Mouse (Mus musculus) G1E (cell line): ENCODE results near the gene Pramef12. TPM values are rescaled to one million over a fixed set of nuclear protein-coding genes. Genes with fewer than 3 reads are reported as not detected.

Experiments used
- ATAC-seq: 2 replicates; pipeline ENCODE4 v1.8.0; 2016; ENCODE audit warnings: mild to moderate bottlenecking; ENCODE audit not compliant: insufficient number of reproducible peaks, poor library complexity, low FRiP score, severe bottlenecking; ENCODE audit errors: extremely low read depth
- DNase-seq: peaks from one replicate; pipeline ENCODE4 v3.0.0; 2012; ENCODE audit warnings: low spot score
- H3K27me3 ChIP-seq: 2 replicates; pipeline ENCODE4 v1.6.1; 2012; ENCODE audit warnings: mild to moderate bottlenecking, low read length, inconsistent platforms; ENCODE audit not compliant: insufficient read depth
- H3K36me3 ChIP-seq: replicated peaks from 2 replicates; pipeline ENCODE3; 2012; ENCODE audit warnings: mild to moderate bottlenecking, inconsistent platforms
- H3K4me1 ChIP-seq: 2 replicates; pipeline ENCODE4 v1.6.1; 2012; ENCODE audit warnings: low read depth, low read length, inconsistent platforms, mixed read lengths; ENCODE audit not compliant: insufficient read depth
- H3K4me3 ChIP-seq: 2 replicates; pipeline ENCODE4 v1.5.1; 2012; ENCODE audit warnings: low read depth, mild to moderate bottlenecking, inconsistent platforms, low read length, moderate library complexity, mixed read lengths
- H3K9me3 ChIP-seq: replicated peaks from 2 replicates; pipeline ENCODE4 v1.6.1; 2012; ENCODE audit warnings: inconsistent platforms
- CTCF ChIP-seq: IDR thresholded peaks from 2 replicates; pipeline ENCODE4 v1.5.1; 2012; ENCODE audit warnings: low read depth, low read length, inconsistent platforms, mixed read lengths
- GATA1 ChIP-seq: IDR thresholded peaks from 2 replicates; pipeline ENCODE4 v1.6.1; 2012; ENCODE audit warnings: borderline replicate concordance, low read length, inconsistent platforms, mixed read lengths
- GATA2 ChIP-seq: IDR thresholded peaks from 2 replicates; pipeline ENCODE4 v1.6.1; 2012; ENCODE audit warnings: low read depth, low read length, inconsistent platforms, borderline replicate concordance
- POLR2AphosphoS5 ChIP-seq: IDR thresholded peaks from 2 replicates; pipeline ENCODE4 v1.6.1; 2012; ENCODE audit warnings: low read depth, low read length, inconsistent platforms; ENCODE audit not compliant: insufficient replicate concordance
- TAL1 ChIP-seq: conservative IDR thresholded peaks from 2 replicates; pipeline ENCODE4 v1.6.1; 2012; ENCODE audit warnings: low read depth, low read length, inconsistent platforms, mixed read lengths
- polyA plus RNA-seq: library from polyadenylated mRNA; stranded (reverse); fragments of >175 nt; gene quantifications from 2 replicates; pipeline ENCODE4 v1.2.3, GENCODE M21; 2012
- total RNA-seq, 2 experiments: library from RNA; stranded (forward) in 1 of 2; stranded (reverse) in 1 of 2; fragments of 200-1000 nt in 1 of 2; fragments of >200 nt in 1 of 2; fragmentation: Nextera tagmentation in 1 of 2; gene quantifications; 2 replicates each; pipeline ENCODE4 v1.2.3; 2014 to 2017

The Pramef12 gene
- total and polyA plus RNA-seq, 3 experiments, result 0.05 TPM; not detected in 2

GRCm38 (mm10) chr4:144430723-144431122 is 22.5 kb upstream of the Pramef12 start:
- ATAC-seq (no peak), DNase-seq (no peak)
- H3K36me3 ChIP-seq, result no peaks in the 10 kb centered on the region

GRCm38 (mm10) chr4:144428868-144429267 is 20.6 kb upstream of the Pramef12 start:
- DNase-seq (no peak), ATAC-seq (no peak)
- no peaks in the 10 kb centered on the region for H3K4me1 ChIP-seq
- no peaks in the 10 kb centered on the region for H3K27me3 ChIP-seq
- TF ChIP-seq POLR2AphosphoS5 (no peak), GATA2 (no peak), TAL1 (no peak), GATA1 (no peak), CTCF (no peak)
- peaks cover 5% of the 10 kb centered on the region for H3K9me3 ChIP-seq
- no peak overlapping the region for H3K4me3 ChIP-seq
- H3K36me3 ChIP-seq, result no peaks in the 10 kb centered on the region

More at GRCm38 (mm10) chr4:144430723-144431122, 22.5 kb upstream of the Pramef12 start:
- Histone ChIP-seq H3K4me1 (no peaks in the 10 kb centered on the region), H3K27me3 (no peaks in the 10 kb centered on the region), H3K9me3 (peaks cover 5% of the 10 kb centered on the region), H3K4me3 (no peak overlapping the region)
- TF ChIP-seq GATA2, result no peak
- no peak for TF ChIP-seq POLR2AphosphoS5
- TF ChIP-seq GATA1, result no peak
- no peak for TF ChIP-seq TAL1
- no peak for TF ChIP-seq CTCF

- Histone ChIP-seq H3K27me3 (no peaks in the 10 kb centered on the region), H3K4me3 (no peak overlapping the region), H3K9me3 (peaks cover 16% of the 10 kb centered on the region), H3K4me1 (no peaks in the 10 kb centered on the region), H3K36me3 (no peaks in the 10 kb centered on the region)
- TF ChIP-seq GATA2, result no peak
- TF ChIP-seq TAL1, result no peak
- TF ChIP-seq CTCF, result no peak
- no peak for TF ChIP-seq POLR2AphosphoS5
- no peak for TF ChIP-seq GATA1
- ATAC-seq (no peak), DNase-seq (no peak)
These were observed 16.3 kb upstream of the Pramef12 start for GRCm38 (mm10) chr4:144424590-144424989.

- DNase-seq, result no peak
- no peak overlapping the region for H3K4me3 ChIP-seq
- ATAC-seq, result no peak
- no peaks in the 10 kb centered on the region for H3K4me1 ChIP-seq
- no peaks in the 10 kb centered on the region for H3K36me3 ChIP-seq
- no peaks in the 10 kb centered on the region for H3K27me3 ChIP-seq
- H3K9me3 ChIP-seq, result peaks cover 41% of the 10 kb centered on the region
- TF ChIP-seq TAL1 (no peak), GATA1 (no peak), GATA2 (no peak), POLR2AphosphoS5 (no peak), CTCF (no peak)
These were observed 12.4 kb upstream of the Pramef12 start for GRCm38 (mm10) chr4:144420644-144421043.

GRCm38 (mm10) chr4:144406261-144406660 is 2.0 kb downstream of the Pramef12 start:
- no peaks in the 10 kb centered on the region for H3K36me3 ChIP-seq
- ATAC-seq (no peak), DNase-seq (no peak)
- no peak overlapping the region for H3K4me3 ChIP-seq
- TF ChIP-seq GATA1, result no peak
- TF ChIP-seq TAL1, result no peak
- TF ChIP-seq POLR2AphosphoS5, result no peak
- no peak for TF ChIP-seq CTCF
- no peak for TF ChIP-seq GATA2
- H3K27me3 ChIP-seq, result no peaks in the 10 kb centered on the region
- peaks cover 34% of the 10 kb centered on the region for H3K9me3 ChIP-seq
- H3K4me1 ChIP-seq, result no peaks in the 10 kb centered on the region

GRCm38 (mm10) chr4:144404456-144405086 is 3.7 kb downstream of the Pramef12 start:
- Histone ChIP-seq H3K36me3 (no peaks in the 10 kb centered on the region), H3K4me3 (no peak overlapping the region), H3K4me1 (no peaks in the 10 kb centered on the region), H3K9me3 (peaks cover 33% of the 10 kb centered on the region), H3K27me3 (no peaks in the 10 kb centered on the region)
- DNase-seq (no peak), ATAC-seq (no peak)
- no peak for TF ChIP-seq GATA2
- TF ChIP-seq CTCF, result no peak
- no peak for TF ChIP-seq POLR2AphosphoS5
- TF ChIP-seq TAL1, result no peak
- no peak for TF ChIP-seq GATA1
